Mouse (Mus musculus): Measurements from ENCODE around the gene Nhp2. TPM values are rescaled to one million over a fixed set of nuclear protein-coding genes. Genes with fewer than 3 reads are reported as not detected.
"Not testable (repeated sequence)": the region's sequence is repeated elsewhere in the genome, so short reads cannot be mapped to it uniquely, and the experiment has no call there.

Gene Nhp2
- polyA plus RNA-seq, 1 experiment from 2014 or later: 156 TPM

- H3K4me2 ChIP-seq (replicated peaks; ENCODE audit: low read depth, low read length): no peak overlapping the region
- H3K4me1 ChIP-seq (replicated peaks; ENCODE audit: control insufficient read depth, insufficient read depth, low read length): no peaks in the 10 kb centered on the region
- DNase-seq (ENCODE audit: low spot score) (no peak), ATAC-seq (ENCODE audit: low FRiP score) (no peak)
- H3K27ac ChIP-seq (ENCODE audit: low read depth, low read length): no peak overlapping the region
- no peaks in the 10 kb centered on the region for H3K27me3 ChIP-seq (ENCODE audit: control insufficient read depth, insufficient read depth, low read length)
- 79% methylated on average over 5 of the region's 5 CpGs for WGBS
- H3K9me3 ChIP-seq (ENCODE audit: control insufficient read depth, low read length): no peaks in the 10 kb centered on the region
- H3K4me3 ChIP-seq (ENCODE audit: low read depth, low read length): no peak overlapping the region
- H3K9ac ChIP-seq (ENCODE audit: low read depth, low read length): 0 out of 2 replicates have a peak overlapping the region, but pooled peaks have one; percentile 4
- peaks cover 18% of the 10 kb centered on the region for H3K36me3 ChIP-seq (ENCODE audit: control insufficient read depth, insufficient read depth, low read length)
These were observed 5.8 kb downstream of the Nhp2 start for GRCm38 (mm10) chr11:51625187-51625820.

GRCm38 (mm10) chr11:51627425-51627824 lies 7.9 kb downstream of the Nhp2 start:
- Histone ChIP-seq H3K27me3 (ENCODE audit: control insufficient read depth, insufficient read depth, low read length) (no peaks in the 10 kb centered on the region), H3K27ac (ENCODE audit: low read depth, low read length) (no peak overlapping the region), H3K9ac (ENCODE audit: low read depth, low read length) (no peak overlapping the region), H3K36me3 (ENCODE audit: control insufficient read depth, insufficient read depth, low read length) (peaks cover 18% of the 10 kb centered on the region), H3K4me3 (ENCODE audit: low read depth, low read length) (no peak overlapping the region), H3K9me3 (ENCODE audit: control insufficient read depth, low read length) (no peaks in the 10 kb centered on the region), H3K4me1 (replicated peaks; ENCODE audit: control insufficient read depth, insufficient read depth, low read length) (no peaks in the 10 kb centered on the region), H3K4me2 (replicated peaks; ENCODE audit: low read depth, low read length) (no peak overlapping the region)
- no peak for ATAC-seq (ENCODE audit: low FRiP score)
- DNase-seq (ENCODE audit: low spot score): no peak
- WGBS: 96% methylated on average over 9 of the region's 9 CpGs

- Histone ChIP-seq H3K27ac (ENCODE audit: low read depth, low read length) (no peak overlapping the region), H3K4me1 (replicated peaks; ENCODE audit: control insufficient read depth, insufficient read depth, low read length) (no peaks in the 10 kb centered on the region), H3K27me3 (ENCODE audit: control insufficient read depth, insufficient read depth, low read length) (no peaks in the 10 kb centered on the region), H3K4me2 (replicated peaks; ENCODE audit: low read depth, low read length) (no peak overlapping the region), H3K9me3 (ENCODE audit: control insufficient read depth, low read length) (no peaks in the 10 kb centered on the region), H3K4me3 (ENCODE audit: low read depth, low read length) (no peak overlapping the region), H3K9ac (ENCODE audit: low read depth, low read length) (no peak overlapping the region), H3K36me3 (ENCODE audit: control insufficient read depth, insufficient read depth, low read length) (peaks cover 18% of the 10 kb centered on the region)
- DNase-seq (ENCODE audit: low spot score): no peak
- 93% methylated on average over 8 of the region's 8 CpGs for WGBS
- no peak for ATAC-seq (ENCODE audit: low FRiP score)
These were observed 8.4 kb downstream of the Nhp2 start for GRCm38 (mm10) chr11:51627907-51628306.

GRCm38 (mm10) chr11:51629651-51630314 lies 10.2 kb downstream of the Nhp2 start:
- no peak for DNase-seq (ENCODE audit: low spot score)
- H3K9me3 ChIP-seq (ENCODE audit: control insufficient read depth, low read length): no peaks in the 10 kb centered on the region
- no peak overlapping the region for H3K9ac ChIP-seq (ENCODE audit: low read depth, low read length)
- 86% methylated on average over 15 of the region's 15 CpGs for WGBS
- ATAC-seq (ENCODE audit: low FRiP score): no peak
- 0 out of 2 replicates have a peak, but pooled peaks cover 8% of the 10 kb centered on the region for H3K36me3 ChIP-seq (ENCODE audit: control insufficient read depth, insufficient read depth, low read length)
- no peaks in the 10 kb centered on the region for H3K27me3 ChIP-seq (ENCODE audit: control insufficient read depth, insufficient read depth, low read length)
- H3K4me1 ChIP-seq (replicated peaks; ENCODE audit: control insufficient read depth, insufficient read depth, low read length): no peaks in the 10 kb centered on the region
- no peak overlapping the region for H3K4me2 ChIP-seq (replicated peaks; ENCODE audit: low read depth, low read length)
- H3K27ac ChIP-seq (ENCODE audit: low read depth, low read length): no peak overlapping the region
- no peak overlapping the region for H3K4me3 ChIP-seq (ENCODE audit: low read depth, low read length)

GRCm38 (mm10) chr11:51632130-51632753 lies 12.7 kb downstream of the Nhp2 start:
- H3K9ac ChIP-seq (ENCODE audit: low read depth, low read length): no peak overlapping the region
- WGBS: 90% methylated on average over 6 of the region's 6 CpGs
- H3K27me3 ChIP-seq (ENCODE audit: control insufficient read depth, insufficient read depth, low read length): no peaks in the 10 kb centered on the region
- H3K27ac ChIP-seq (ENCODE audit: low read depth, low read length): no peak overlapping the region
- no peak overlapping the region for H3K4me3 ChIP-seq (ENCODE audit: low read depth, low read length)
- H3K4me2 ChIP-seq (replicated peaks; ENCODE audit: low read depth, low read length): no peak overlapping the region
- DNase-seq (ENCODE audit: low spot score) (no peak), ATAC-seq (ENCODE audit: low FRiP score) (no peak)
- H3K4me1 ChIP-seq (replicated peaks; ENCODE audit: control insufficient read depth, insufficient read depth, low read length): no peaks in the 10 kb centered on the region
- H3K9me3 ChIP-seq (ENCODE audit: control insufficient read depth, low read length): no peaks in the 10 kb centered on the region
- 0 out of 2 replicates have a peak, but pooled peaks cover 3% of the 10 kb centered on the region for H3K36me3 ChIP-seq (ENCODE audit: control insufficient read depth, insufficient read depth, low read length)

- H3K9me3 ChIP-seq (ENCODE audit: control insufficient read depth, low read length); H3K4me2 ChIP-seq (replicated peaks; ENCODE audit: low read depth, low read length); ATAC-seq (ENCODE audit: low FRiP score); H3K27me3 ChIP-seq (ENCODE audit: control insufficient read depth, insufficient read depth, low read length); H3K9ac ChIP-seq (ENCODE audit: low read depth, low read length); H3K36me3 ChIP-seq (ENCODE audit: control insufficient read depth, insufficient read depth, low read length); H3K4me3 ChIP-seq (ENCODE audit: low read depth, low read length); DNase-seq (ENCODE audit: low spot score); H3K27ac ChIP-seq (ENCODE audit: low read depth, low read length); H3K4me1 ChIP-seq (replicated peaks; ENCODE audit: control insufficient read depth, insufficient read depth, low read length): not testable (repeated sequence)
- 92% methylated on average over 7 of the region's 7 CpGs for WGBS
These were observed 13.7 kb downstream of the Nhp2 start for GRCm38 (mm10) chr11:51633200-51633599.

GRCm38 (mm10) chr11:51633721-51634120 lies 14.2 kb downstream of the Nhp2 start:
- H3K4me3 ChIP-seq (ENCODE audit: low read depth, low read length): no peak overlapping the region
- H3K4me1 ChIP-seq (replicated peaks; ENCODE audit: control insufficient read depth, insufficient read depth, low read length): no peaks in the 10 kb centered on the region
- H3K36me3 ChIP-seq (ENCODE audit: control insufficient read depth, insufficient read depth, low read length): no peaks in the 10 kb centered on the region
- H3K27ac ChIP-seq (ENCODE audit: low read depth, low read length): no peak overlapping the region
- ATAC-seq (ENCODE audit: low FRiP score) (no peak), DNase-seq (ENCODE audit: low spot score) (no peak)
- no peaks in the 10 kb centered on the region for H3K9me3 ChIP-seq (ENCODE audit: control insufficient read depth, low read length)
- WGBS: 91% methylated on average over 3 of the region's 3 CpGs
- no peak overlapping the region for H3K9ac ChIP-seq (ENCODE audit: low read depth, low read length)
- no peak overlapping the region for H3K4me2 ChIP-seq (replicated peaks; ENCODE audit: low read depth, low read length)
- no peaks in the 10 kb centered on the region for H3K27me3 ChIP-seq (ENCODE audit: control insufficient read depth, insufficient read depth, low read length)

- Histone ChIP-seq H3K9ac (ENCODE audit: low read depth, low read length) (peak overlapping the region; percentile 58), H3K4me1 (replicated peaks; ENCODE audit: control insufficient read depth, insufficient read depth, low read length) (no peaks in the 10 kb centered on the region), H3K9me3 (ENCODE audit: control insufficient read depth, low read length) (no peaks in the 10 kb centered on the region), H3K36me3 (ENCODE audit: control insufficient read depth, insufficient read depth, low read length) (no peaks in the 10 kb centered on the region), H3K27ac (ENCODE audit: low read depth, low read length) (peak overlapping the region; percentile 25; the same call in 1 of the 2 replicates), H3K4me3 (ENCODE audit: low read depth, low read length) (peak overlapping the region; percentile 64), H3K4me2 (replicated peaks; ENCODE audit: low read depth, low read length) (peak overlapping the region; percentile 69), H3K27me3 (ENCODE audit: control insufficient read depth, insufficient read depth, low read length) (no peaks in the 10 kb centered on the region)
- DNase-seq (ENCODE audit: low spot score) (no peak), ATAC-seq (ENCODE audit: low FRiP score) (peak; percentile 13; the same call in 1 of the 2 replicates)
- 20% methylated on average over 6 of the region's 6 CpGs for WGBS
These were observed 15.6 kb downstream of the Nhp2 start for GRCm38 (mm10) chr11:51635127-51635524.

Measured in hindbrain, embryonic 11.5 days (tissue).